Mouse (Mus musculus) liver, postnatal 0 days (tissue): Measurements from ENCODE around the gene Olfr572. TPM values are rescaled to one million over a fixed set of nuclear protein-coding genes. Genes with fewer than 3 reads are reported as not detected.

Source experiments
- ATAC-seq: fragments of 200-750 bp; cut with Nextera tagmentation; 2 replicates; pipeline ENCODE4 v1.8.0; 2017; ENCODE audit warnings: mild to moderate bottlenecking, moderate library complexity
- DNase-seq: peaks from one replicate; pipeline ENCODE4 v3.0.0-alpha.2; 2016
- H3K27ac ChIP-seq: fragments of 300-500 bp; sonication (generic); 2 replicates; pipeline ENCODE4 v1.5.1; 2014; ENCODE audit warnings: antibody characterized with exemption, moderate library complexity, mild to moderate bottlenecking, low read depth
- H3K27me3 ChIP-seq: fragments of 300-500 bp; sonication (generic); 2 replicates; pipeline ENCODE4 v1.6.1; 2014; ENCODE audit warnings: low read length, control low read depth, mixed read lengths; ENCODE audit not compliant: insufficient read depth
- H3K36me3 ChIP-seq: fragments of 300-500 bp; sonication (generic); replicated peaks from 2 replicates; pipeline ENCODE4 v1.6.1; 2014; ENCODE audit warnings: mild to moderate bottlenecking, control low read depth, low read length, moderate library complexity, mixed read lengths; ENCODE audit not compliant: insufficient read depth
- H3K4me1 ChIP-seq: fragments of 300-500 bp; sonication (generic); 2 replicates; pipeline ENCODE4 v1.6.1; 2014; ENCODE audit warnings: antibody characterized with exemption, mild to moderate bottlenecking, control low read depth; ENCODE audit not compliant: insufficient read depth
- H3K4me2 ChIP-seq: fragments of 300-500 bp; sonication (generic); 2 replicates; pipeline ENCODE4 v1.6.1; 2014; ENCODE audit warnings: low read depth, mild to moderate bottlenecking, low read length, moderate library complexity, mixed read lengths
- H3K4me3 ChIP-seq: fragments of 300-500 bp; sonication (generic); 2 replicates; pipeline ENCODE4 v1.5.1; 2014; ENCODE audit warnings: low read depth, low read length
- H3K9ac ChIP-seq: fragments of 300-500 bp; sonication (generic); replicated peaks from 2 replicates; pipeline ENCODE4 v1.6.1; 2014; ENCODE audit warnings: mild to moderate bottlenecking, moderate library complexity
- H3K9me3 ChIP-seq: fragments of 300-500 bp; sonication (generic); 2 replicates; pipeline ENCODE4 v1.6.1; 2016; ENCODE audit warnings: mild to moderate bottlenecking, control low read depth, low read length, mixed read lengths
- CTCF ChIP-seq: sonication (generic); IDR thresholded peaks from 2 replicates; pipeline ENCODE4 v1.5.1; 2016; ENCODE audit warnings: antibody characterized with exemption, low read depth
- EP300 ChIP-seq: IDR thresholded peaks from 2 replicates; pipeline ENCODE4 v1.6.1; 2016; ENCODE audit warnings: antibody characterized with exemption, low read depth, mild to moderate bottlenecking
- WGBS: fragments of 180-500 bp; shearing (Covaris S2); extraction: QIAGEN DNeasy Blood & Tissue Kit; methylation state at CpG from one replicate; pipeline ENCODE4 v1.1.7; 2014; ENCODE audit not compliant: insufficient replicate concordance; 5-methylcytosine and 5-hydroxymethylcytosine counted together
- polyA plus RNA-seq: library from polyadenylated mRNA; unstranded; fragments of >200 nt; fragmentation: Nextera tagmentation; extraction: Ambion mirVana; gene quantifications from 2 replicates; pipeline ENCODE4 v1.2.1, GENCODE M21; 2015

The Olfr572 gene
- polyA plus RNA-seq = not detected in 2 replicates

DNA sequence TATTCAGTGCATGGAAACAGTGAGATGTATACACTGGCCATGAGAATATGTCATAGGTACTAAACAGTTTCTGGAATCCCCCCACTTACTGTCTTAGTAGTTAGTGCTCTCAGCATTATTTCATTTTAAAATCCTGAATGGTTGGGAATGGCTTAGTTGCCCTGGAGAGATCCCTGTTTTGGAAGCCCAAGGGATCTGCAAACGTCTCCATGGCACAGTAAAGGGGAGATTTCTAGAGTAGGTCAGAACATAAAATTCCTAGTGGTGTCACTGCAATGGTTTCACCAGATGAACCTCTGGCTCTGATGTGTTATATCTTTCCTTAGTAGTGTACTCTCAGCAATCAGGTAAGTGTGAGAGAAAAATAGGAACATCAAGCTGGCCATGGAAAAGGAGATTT lies at the start of gene Olfr572:
TSS of gene Olfr572 (plus strand) at position 301 of the 400 bp plus-strand sequence.
- Histone ChIP-seq H3K27ac (no peak within 1 kb of the TSS), H3K4me2 (no peak within 1 kb of the TSS), H3K9ac (no peak within 1 kb of the TSS), H3K4me3 (no peak within 1 kb of the TSS), H3K4me1 (no peaks in the 10 kb centered on the region), H3K9me3 (no peaks in the 10 kb centered on the region), H3K36me3 (no peaks in the 10 kb centered on the region), H3K27me3 (no peaks in the 10 kb centered on the region)
- WGBS = 57% methylated on average over 1 of the region's 1 CpGs
- ATAC-seq = no peak
- no peak for DNase-seq
- TF ChIP-seq CTCF (no peak), EP300 (no peak)

- TF ChIP-seq CTCF (no peak), EP300 (no peak)
- Histone ChIP-seq H3K9ac (no peak within 1 kb of the TSS), H3K4me3 (no peak within 1 kb of the TSS), H3K4me1 (no peaks in the 10 kb centered on the region), H3K4me2 (no peak within 1 kb of the TSS), H3K27ac (no peak within 1 kb of the TSS), H3K9me3 (no peaks in the 10 kb centered on the region), H3K27me3 (no peaks in the 10 kb centered on the region), H3K36me3 (no peaks in the 10 kb centered on the region)
- ATAC-seq (no peak), DNase-seq (no peak)
Observed at GRCm38 (mm10) chr7:102876822-102877221, 47.4 kb upstream of the Olfr572 start, which contains the start of gene Olfr568. Olfr568 (plus strand) TSS chr7:102877122.

DNA sequence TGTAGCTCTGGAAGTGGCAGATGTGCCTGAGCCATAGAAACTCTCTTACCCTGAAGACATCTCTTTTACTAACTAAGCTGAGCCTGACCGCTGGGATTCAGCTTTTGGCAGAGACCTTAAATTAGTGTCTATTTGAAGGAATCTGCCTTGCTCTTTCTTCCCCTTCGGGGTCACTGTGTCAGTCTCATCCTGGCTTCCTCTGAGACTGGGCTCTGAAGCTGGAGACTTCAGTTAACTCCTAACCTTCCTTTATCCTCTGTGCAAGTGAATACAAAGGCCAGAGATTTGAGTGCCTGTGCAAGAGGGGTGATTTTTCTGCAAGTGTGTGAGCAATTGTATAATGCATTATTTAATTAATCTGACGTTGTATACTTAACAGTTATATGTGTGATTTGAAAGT lies 33.4 kb upstream of the Olfr572 start, which contains the start of gene Olfr569:
TSS of gene Olfr569 (minus strand) at position 101 of the 400 bp plus-strand sequence.
- WGBS = 60% methylated on average over 3 of the region's 3 CpGs
- no peak for DNase-seq
- H3K27ac ChIP-seq = no peak within 1 kb of the TSS

DNA sequence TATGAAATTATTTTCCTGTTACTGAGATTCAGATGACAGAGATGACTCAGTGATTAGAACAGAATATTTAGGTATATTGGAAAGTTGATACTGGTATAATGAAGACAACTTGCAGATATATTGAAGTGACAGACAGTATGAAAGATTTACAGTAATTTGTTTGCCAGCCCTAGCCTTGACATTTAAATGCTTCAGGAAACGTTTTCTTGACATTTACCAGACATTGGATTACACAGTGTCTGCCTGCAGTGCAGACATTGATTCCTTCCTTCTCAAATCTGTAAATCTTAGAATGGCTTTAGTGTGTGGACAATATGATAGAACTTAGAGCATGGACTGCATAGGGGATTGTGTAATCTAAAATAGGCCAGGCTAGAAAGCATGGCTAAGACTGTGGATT lies 8.9 kb upstream of the Olfr572 start:
- Histone ChIP-seq H3K36me3 (no peaks in the 10 kb centered on the region), H3K9ac (no peak overlapping the region), H3K9me3 (no peaks in the 10 kb centered on the region), H3K4me2 (no peak overlapping the region), H3K27ac (no peak overlapping the region), H3K4me1 (no peaks in the 10 kb centered on the region), H3K27me3 (no peaks in the 10 kb centered on the region), H3K4me3 (no peak overlapping the region)
- DNase-seq (no peak), ATAC-seq (no peak)
- WGBS = 31% methylated on average over 1 of the region's 1 CpGs
- TF ChIP-seq CTCF (no peak), EP300 (no peak)

More for the DNA sequence above, 33.4 kb upstream of the Olfr572 start, which contains the start of gene Olfr569:
- no peaks in the 10 kb centered on the region for H3K36me3 ChIP-seq
- H3K27me3 ChIP-seq = no peaks in the 10 kb centered on the region
- H3K4me2 ChIP-seq = no peak within 1 kb of the TSS
- H3K4me1 ChIP-seq = no peaks in the 10 kb centered on the region
- ATAC-seq = no peak
- H3K9me3 ChIP-seq = no peaks in the 10 kb centered on the region
- TF ChIP-seq CTCF = no peak
- TF ChIP-seq EP300 = no peak
- H3K4me3 ChIP-seq = no peak within 1 kb of the TSS
- no peak within 1 kb of the TSS for H3K9ac ChIP-seq

- H3K36me3 ChIP-seq = no peaks in the 10 kb centered on the region
- DNase-seq (no peak), ATAC-seq (no peak)
- no peak overlapping the region for H3K9ac ChIP-seq
- H3K4me1 ChIP-seq = no peaks in the 10 kb centered on the region
- H3K27ac ChIP-seq = no peak overlapping the region
- H3K27me3 ChIP-seq = no peaks in the 10 kb centered on the region
- WGBS = 46% methylated on average over 5 of the region's 5 CpGs
- no peaks in the 10 kb centered on the region for H3K9me3 ChIP-seq
- no peak overlapping the region for H3K4me2 ChIP-seq
- no peak for TF ChIP-seq CTCF
- H3K4me3 ChIP-seq = no peak overlapping the region
Observed at GRCm38 (mm10) chr7:102916405-102916804, 7.8 kb upstream of the Olfr572 start.

DNA sequence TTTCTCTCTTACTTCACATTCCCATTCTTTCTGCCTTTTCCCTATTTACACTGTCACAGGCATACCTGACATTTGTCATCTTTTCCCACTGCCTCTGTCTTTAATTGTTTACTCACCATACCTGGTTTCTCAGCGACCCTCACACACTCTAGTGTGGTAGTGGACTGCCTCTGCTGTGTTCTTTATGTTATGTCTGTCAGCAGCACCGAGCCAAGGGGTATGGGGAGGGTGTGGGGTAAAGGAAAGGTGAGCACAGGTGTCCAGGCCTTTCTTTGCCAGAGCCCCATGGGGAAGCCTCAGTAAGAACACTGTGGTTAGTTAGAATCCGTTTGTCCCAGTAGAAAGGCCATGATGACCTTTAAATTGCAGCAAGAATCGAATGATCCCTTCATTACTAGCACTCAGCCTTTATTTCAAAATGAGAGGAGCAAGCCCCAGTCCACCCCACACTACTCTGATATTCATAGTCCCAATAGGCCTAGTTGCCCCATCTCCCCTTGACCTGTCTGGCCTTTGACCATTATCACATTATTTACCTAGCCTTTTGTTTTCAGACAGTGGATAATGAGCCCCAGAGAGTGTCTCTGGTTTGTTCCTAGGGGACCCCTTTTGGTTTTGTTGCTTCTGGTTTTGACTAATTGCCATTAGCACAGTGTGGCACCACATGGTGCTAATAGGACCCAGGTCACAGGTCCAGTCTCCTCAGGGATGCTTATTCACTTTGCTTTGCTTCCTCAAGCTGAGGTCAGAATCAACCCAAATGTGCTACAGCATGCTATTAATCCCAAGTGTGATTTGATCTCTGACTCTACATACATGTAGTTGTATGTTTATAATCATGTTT lies 7.0 kb upstream of the Olfr572 start, which contains the start of gene Olfr571:
TSS of gene Olfr571 (minus strand) at position 505 of the 844 bp plus-strand sequence.
- DNase-seq = no peak
- H3K4me3 ChIP-seq = no peak within 1 kb of the TSS
- no peak within 1 kb of the TSS for H3K27ac ChIP-seq
- H3K4me1 ChIP-seq = no peaks in the 10 kb centered on the region
- 57% methylated on average over 4 of the region's 4 CpGs for WGBS
- TF ChIP-seq CTCF = no peak
- no peak for TF ChIP-seq EP300
- no peaks in the 10 kb centered on the region for H3K36me3 ChIP-seq
- no peak within 1 kb of the TSS for H3K9ac ChIP-seq
- no peaks in the 10 kb centered on the region for H3K27me3 ChIP-seq
- H3K4me2 ChIP-seq = no peak within 1 kb of the TSS
- H3K9me3 ChIP-seq = no peaks in the 10 kb centered on the region
- ATAC-seq = no peak
